Mouse (Mus musculus): ENCODE measurements around the gene Fgf14.
"Not testable (repeated sequence)": the region's sequence is repeated elsewhere in the genome, so short reads cannot be mapped to it uniquely, and the experiment has no call there.

Gene Fgf14

DNA sequence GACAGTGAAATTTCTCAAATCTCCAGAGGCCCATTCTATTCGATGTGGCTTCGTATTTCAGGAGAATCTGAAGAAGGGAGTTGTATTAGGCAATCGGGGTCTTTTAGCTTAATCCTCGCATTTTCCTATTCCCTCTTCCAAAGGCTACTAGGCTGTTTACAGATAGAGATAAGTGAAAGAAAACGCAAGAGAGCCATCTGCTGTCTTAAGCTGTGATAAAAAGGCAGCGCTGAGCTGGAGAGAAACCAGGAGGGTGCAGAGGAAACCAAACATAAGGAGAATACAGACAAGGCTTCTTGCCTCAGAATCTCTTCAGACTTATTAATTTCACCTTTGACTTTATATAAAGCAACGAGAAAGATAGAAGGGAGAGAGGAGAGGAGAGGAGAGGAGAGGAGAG lies 481.1 kb downstream of the Fgf14 start:
- no peak for DNase-seq (ENCODE audit: extremely low read depth, low read depth, low spot score)

- DNase-seq (ENCODE audit: extremely low read depth, low read depth, low spot score) = no peak
These were observed 481.6 kb downstream of the Fgf14 start for GRCm38 (mm10) chr14:124195331-124195730.

GRCm38 (mm10) chr14:124192815-124193142 lies 484.1 kb downstream of the Fgf14 start:
- DNase-seq (ENCODE audit: extremely low read depth, low read depth, low spot score) = no peak

DNA sequence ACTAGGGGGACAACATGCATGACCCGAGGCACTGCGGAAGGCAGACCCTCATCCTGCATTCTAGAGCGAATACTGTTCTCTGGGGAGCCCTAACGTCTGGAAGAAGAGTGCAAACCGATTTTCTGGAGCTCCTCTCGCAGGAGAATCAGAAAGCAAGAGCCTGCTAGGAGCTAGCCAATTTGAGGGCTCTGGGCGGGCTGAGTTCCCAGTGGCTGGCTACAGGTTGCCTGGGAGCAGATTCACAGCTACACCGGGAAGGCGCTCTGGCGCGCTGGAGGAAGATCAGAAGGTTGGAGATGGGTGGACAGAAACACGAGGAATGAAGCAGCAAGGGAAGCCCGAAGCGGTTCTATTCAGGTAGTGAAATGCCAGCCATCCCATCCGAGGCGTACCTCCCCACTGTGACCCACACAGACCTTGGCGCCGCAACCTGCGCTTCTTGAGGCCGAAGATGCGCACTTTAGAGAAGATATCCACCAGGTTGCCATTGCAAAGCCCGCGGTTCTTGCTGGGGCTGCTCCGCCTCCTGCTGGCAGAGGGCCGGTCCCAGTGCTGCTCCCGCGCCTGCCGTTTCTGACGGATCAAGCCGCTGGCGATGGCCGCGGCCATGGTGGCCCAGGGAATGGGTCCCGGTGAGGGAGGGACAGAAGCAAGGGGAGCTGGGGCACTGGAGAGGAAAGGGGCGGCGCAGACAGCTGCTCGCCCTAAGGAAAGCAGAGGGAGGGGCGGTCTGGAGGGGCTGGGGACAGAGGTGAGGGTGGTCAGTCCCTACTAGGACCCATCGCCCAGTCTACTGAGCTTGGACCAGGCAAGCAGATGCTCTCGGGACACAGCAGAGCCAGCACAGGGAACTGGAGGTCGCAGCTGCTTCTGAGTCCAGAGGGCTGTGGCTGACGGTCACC lies 484.8 kb downstream of the Fgf14 start:
- DNase-seq (ENCODE audit: extremely low read depth, low read depth, low spot score) = no peak

DNA sequence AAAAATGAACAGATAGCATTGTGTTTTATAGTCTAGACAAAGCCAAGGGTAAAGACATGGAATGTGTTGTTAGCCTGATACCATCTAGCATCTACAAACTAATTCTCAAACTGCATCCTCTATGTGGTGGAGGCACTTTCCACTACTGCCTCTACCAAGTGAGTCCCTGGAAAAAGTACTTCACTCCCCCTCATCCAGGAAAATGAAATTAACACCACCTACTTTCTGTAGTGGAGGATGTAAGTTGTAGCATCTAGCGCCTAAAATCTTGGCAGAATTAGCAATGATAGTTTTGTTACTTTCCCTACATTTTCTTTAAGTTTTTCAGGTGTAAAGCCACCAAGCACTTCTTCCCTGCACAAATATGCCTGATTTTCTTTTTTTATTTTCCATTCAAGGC lies 496.7 kb downstream of the Fgf14 start:
- DNase-seq (ENCODE audit: extremely low read depth, low read depth, low spot score) = no peak

GRCm38 (mm10) chr14:124174111-124174510 lies 502.8 kb downstream of the Fgf14 start:
- DNase-seq (ENCODE audit: extremely low read depth, low read depth, low spot score) = no peak

DNA sequence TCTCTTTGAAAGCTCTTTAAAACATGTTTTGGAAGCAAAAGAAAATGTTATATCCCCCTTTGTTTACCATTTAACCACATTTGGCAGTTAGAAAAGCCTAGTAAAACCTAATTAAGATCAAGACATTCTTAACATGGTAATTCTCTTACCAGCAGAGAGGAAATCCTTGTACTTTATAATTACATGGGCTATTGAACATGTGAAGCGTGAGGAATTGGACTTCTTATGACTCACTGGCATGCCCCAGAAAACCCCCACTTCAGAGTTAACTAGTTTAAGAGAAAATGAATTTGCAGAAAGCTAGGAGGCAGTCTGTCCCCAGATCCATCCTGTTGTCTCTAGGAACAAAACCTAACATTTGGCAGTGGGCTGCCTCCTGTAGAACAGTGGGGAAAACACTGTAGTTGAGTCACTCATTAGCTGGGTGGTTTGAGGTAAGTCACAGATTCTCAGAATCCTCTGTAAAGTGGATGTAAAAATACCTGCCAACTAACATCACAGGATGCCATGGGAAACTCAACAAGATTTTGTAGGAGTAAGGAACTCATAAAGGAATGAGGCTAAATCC lies 513.2 kb downstream of the Fgf14 start:
- DNase-seq (ENCODE audit: extremely low read depth, low read depth, low spot score) = no peak

- DNase-seq (ENCODE audit: extremely low read depth, low read depth, low spot score) = no peak
These were observed 529.5 kb downstream of the Fgf14 start for GRCm38 (mm10) chr14:124147378-124147777.

DNA sequence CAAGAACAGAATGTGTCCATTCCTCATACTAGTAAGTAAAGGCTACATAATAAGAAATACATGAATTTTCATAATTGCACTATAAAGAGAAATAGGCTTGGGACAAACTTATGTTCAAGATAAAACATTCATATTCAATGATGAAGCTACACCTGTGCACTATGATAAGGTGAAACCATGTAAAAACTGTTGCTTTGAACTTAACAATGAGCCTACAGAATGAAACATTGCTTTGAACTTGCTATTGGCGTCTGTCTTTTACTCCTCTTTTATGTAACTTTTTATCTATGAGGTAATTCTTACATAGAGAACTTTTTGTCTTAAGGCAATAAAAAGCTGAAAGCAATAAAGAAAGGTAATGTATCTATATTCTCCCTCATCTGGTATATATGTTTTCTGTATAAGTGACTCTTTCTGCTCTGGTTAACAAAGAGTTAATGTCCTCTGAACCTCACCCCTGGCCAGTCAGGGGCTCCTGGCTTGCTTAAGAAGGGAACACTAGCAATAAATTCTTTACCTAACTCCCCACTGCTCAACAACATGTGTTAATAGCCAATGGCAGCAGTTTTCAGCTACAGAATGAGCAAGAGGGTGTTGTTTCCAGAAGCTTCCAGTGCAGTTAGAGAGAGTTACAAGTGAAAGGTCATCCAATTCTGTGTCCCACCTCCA lies 569.6 kb downstream of the Fgf14 start:
- no peak for DNase-seq (ENCODE audit: extremely low read depth, low read depth, low spot score)

- no peak for DNase-seq (ENCODE audit: extremely low read depth, low read depth, low spot score)
These were observed 593.8 kb downstream of the Fgf14 start for GRCm38 (mm10) chr14:124083126-124083525.

DNA sequence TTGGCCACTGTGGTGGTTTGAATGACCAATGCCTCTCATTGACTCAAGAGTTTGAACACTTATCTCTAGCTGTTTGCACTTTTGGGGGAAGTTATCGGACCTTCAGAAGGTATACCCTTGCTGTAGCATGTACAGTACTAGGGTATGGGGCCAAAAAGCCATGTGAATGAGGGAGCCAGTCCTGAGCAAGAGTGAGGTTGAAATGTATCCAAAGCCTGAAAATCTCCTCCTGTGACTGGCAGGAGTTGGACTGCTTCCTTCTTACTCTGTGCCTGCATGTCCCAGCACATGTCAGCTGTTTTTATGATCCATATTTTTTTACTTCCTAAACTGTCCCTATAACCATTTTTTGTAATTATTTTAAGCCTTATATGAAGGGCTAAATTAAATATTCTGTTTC lies 632.9 kb downstream of the Fgf14 start:
- DNase-seq (ENCODE audit: extremely low read depth, low read depth, low spot score) = no peak

DNA sequence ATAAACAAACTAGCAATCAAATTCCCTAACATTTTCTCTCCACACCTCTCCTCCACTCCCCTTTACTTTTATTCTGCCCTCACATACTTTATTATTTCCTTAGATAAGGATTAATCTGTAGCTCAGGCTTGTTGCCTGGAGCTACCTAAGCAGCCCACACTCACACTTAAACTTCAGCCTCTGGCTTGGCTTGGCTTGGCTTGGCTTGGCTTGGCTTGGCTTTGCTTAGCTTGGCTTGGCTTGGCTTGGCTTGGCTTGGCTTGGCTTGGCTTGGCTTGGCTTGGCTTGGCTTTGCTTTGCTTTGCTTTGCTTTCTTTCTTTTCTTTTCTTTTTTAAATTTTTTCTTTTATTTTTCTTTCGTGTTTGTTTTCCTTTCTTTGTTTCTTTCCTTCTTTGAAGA lies 636.3 kb downstream of the Fgf14 start:
- no peak for DNase-seq (ENCODE audit: extremely low read depth, low read depth, low spot score)

GRCm38 (mm10) chr14:124037434-124037833 lies 639.5 kb downstream of the Fgf14 start:
- DNase-seq (ENCODE audit: extremely low read depth, low read depth, low spot score) = no peak

DNA sequence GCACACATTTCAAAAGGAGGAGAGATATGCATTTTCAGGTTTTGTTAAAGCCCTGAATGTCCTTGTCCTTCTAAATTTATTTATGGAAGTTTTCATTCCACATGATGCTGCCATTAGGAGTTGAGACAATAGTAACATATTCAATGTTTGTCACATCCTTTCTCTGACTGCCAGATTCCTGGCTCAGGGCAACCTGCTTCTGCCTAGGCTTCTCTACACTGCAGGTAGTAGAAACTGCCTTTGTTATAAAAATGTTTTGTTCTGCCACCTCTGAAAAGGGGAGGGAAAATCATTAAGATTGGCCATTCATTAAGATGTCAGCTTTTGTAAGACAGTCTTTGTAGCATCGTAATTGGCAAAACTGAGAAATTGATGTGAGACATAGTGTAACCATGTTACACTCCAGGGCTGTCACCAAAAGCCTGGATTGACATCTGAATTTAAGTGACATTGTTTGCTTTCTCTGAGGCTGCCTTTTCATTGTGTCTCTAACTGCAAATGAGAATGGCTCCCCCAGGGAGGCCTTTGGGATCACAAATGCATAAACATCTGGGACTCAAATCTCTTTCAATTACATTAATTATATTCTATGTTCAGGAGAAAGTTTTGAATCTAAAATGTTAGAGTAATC lies 640.2 kb downstream of the Fgf14 start:
- no peak for DNase-seq (ENCODE audit: extremely low read depth, low read depth, low spot score)

DNA sequence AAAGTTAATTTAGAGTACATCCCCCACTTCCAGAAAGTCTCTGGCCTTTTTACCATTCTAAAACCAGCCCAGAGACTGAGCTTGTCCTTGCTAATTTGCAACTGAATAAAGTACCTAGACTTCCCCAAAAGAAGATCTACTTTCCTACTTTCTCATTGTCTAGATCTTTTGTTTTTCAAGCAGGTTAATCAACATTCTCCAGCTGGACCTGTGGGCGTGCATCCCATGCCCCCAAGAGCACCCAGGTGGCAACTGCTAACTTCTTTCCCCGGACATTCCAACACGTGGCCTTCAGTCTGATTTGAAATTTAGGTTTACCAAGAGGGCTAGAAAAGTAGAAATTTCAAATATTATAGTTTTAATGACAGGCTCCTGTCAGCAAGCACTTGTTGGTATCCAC lies 643.6 kb downstream of the Fgf14 start:
- not testable (repeated sequence) for DNase-seq (ENCODE audit: extremely low read depth, low read depth, low spot score)

- DNase-seq (ENCODE audit: extremely low read depth, low read depth, low spot score) = no peak
These were observed 648.8 kb downstream of the Fgf14 start for GRCm38 (mm10) chr14:124027886-124028670.

GRCm38 (mm10) chr14:123990591-123991195 lies 686.2 kb downstream of the Fgf14 start:
- DNase-seq (ENCODE audit: extremely low read depth, low read depth, low spot score) = no peak

DNA sequence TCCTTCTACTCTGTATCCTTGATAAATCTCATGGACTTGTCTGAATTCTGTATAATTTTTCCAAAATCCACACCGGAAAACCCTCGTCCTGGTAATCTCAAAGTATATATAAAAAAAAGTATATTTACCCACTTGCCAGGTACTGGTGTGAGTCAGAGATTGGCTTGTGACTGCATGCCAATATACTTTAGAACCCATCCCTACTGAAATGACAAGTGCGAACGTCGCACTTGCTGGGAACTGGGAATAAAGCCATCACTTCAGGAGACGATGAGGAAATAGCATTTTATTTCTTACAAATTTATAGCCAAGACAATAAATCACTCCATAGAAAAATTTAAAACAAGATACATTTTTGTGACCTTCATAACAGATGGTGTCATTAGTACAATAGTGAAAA lies 708.9 kb downstream of the Fgf14 start:
- peak; percentile 49 for DNase-seq (ENCODE audit: extremely low read depth, low read depth, low spot score)

DNA sequence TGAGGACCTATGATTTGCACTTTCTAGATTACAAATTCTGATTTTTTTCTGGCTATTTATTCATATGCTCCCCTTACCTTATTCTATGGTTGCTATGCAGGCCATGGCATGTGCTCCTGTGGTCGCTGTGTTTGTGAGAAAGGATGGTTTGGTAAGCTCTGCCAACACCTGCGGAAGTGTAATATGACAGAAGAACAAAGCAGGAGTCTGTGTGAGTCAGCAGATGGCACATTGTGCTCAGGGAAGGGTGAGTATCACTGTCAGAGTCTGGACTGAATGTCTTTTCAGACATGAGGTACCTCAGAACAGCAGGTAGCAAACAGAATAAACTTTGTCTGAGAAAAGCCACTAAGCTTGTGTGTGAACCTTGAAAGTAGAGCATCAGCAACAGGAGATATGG lies 710.4 kb downstream of the Fgf14 start:
- no peak for DNase-seq (ENCODE audit: extremely low read depth, low read depth, low spot score)

Data from fat pad, adult 2 months (tissue).